Mouse (Mus musculus): Measurements from ENCODE around the gene Chrm5. TPM values are rescaled to one million over a fixed set of nuclear protein-coding genes. Genes with fewer than 3 reads are reported as not detected.

Chrm5 gene
- total RNA-seq, 1 experiment from 2014 or later = not detected

GRCm38 (mm10) chr2:112437589-112437988 lies 43.0 kb downstream of the Chrm5 start:
- ATAC-seq (replicated peaks; ENCODE audit: insufficient number of reproducible peaks, low FRiP score, low TSS enrichment, poor library complexity, severe bottlenecking) = no peak

DNA sequence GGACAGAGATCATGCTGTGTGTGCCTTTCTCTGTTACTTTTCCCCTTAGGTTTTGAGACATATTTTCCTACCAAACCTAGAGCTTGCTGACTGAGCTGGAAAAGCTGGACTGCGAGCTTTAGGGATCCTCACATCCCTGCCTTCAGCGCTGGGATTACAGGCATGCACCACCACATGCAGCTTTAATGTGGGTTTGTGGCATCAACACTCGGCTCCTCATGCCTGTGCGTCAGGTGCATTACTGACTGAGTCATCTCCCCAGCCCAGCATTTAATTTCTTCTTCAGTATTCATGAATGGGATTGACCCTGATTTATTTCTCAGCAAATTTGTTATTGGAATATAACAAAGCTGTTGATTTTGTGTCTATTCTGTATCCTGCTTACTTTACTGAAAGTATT lies 44.3 kb downstream of the Chrm5 start:
- no peak for ATAC-seq (replicated peaks; ENCODE audit: insufficient number of reproducible peaks, low FRiP score, low TSS enrichment, poor library complexity, severe bottlenecking)

- ATAC-seq (replicated peaks; ENCODE audit: insufficient number of reproducible peaks, low FRiP score, low TSS enrichment, poor library complexity, severe bottlenecking) = no peak
These were observed 47.2 kb downstream of the Chrm5 start for GRCm38 (mm10) chr2:112433359-112433758.

GRCm38 (mm10) chr2:112432523-112432922 lies 48.0 kb downstream of the Chrm5 start:
- ATAC-seq (replicated peaks; ENCODE audit: insufficient number of reproducible peaks, low FRiP score, low TSS enrichment, poor library complexity, severe bottlenecking) = no peak

- no peak for ATAC-seq (replicated peaks; ENCODE audit: insufficient number of reproducible peaks, low FRiP score, low TSS enrichment, poor library complexity, severe bottlenecking)
These were observed 50.2 kb downstream of the Chrm5 start for GRCm38 (mm10) chr2:112430403-112430802.

DNA sequence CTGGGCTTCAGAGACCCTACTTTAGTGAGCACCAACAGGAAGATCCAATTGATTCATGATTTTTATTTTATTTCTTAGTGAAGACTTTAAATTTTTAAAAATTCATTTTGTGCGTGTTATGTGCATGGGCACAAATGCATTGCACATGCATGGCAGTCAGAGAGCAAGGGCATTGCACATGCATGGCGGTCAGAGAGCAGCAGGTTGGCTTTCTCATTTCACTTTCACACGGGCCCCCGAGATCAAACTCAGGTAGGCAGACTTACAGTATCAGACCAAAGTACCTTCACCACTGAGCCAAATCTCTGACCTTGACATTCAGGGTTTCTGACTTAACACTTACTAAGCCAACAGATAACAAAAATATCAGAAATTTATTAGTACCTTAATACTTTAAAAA lies 50.9 kb downstream of the Chrm5 start:
- ATAC-seq (replicated peaks; ENCODE audit: insufficient number of reproducible peaks, low FRiP score, low TSS enrichment, poor library complexity, severe bottlenecking) = no peak

Other genes with a start within 250 kb of the Chrm5 start
- gene Lpcat4, start 241.3 kb downstream of the Chrm5 start, total RNA-seq (2017) = 21.3 to 55.5 TPM (median 46.2 TPM) in 3 replicates
- not detected in 3 replicates for gene Nutm1, start 221.5 kb downstream of the Chrm5 start, total RNA-seq (2017)
- gene Nop10, start 218.8 kb downstream of the Chrm5 start, total RNA-seq (2017) = 47.8 to 69.9 TPM (median 58.9 TPM) in 3 replicates
- gene Slc12a6, start 214.9 kb downstream of the Chrm5 start, total RNA-seq (2017) = 175 to 238 TPM (median 221 TPM) in 3 replicates
- gene Gm21985, start 214.5 kb downstream of the Chrm5 start, total RNA-seq (2017) = 0.49 to 16.1 TPM (median 12.5 TPM) in 3 replicates
- 33.5 to 44.1 TPM (median 34.3 TPM) in 3 replicates for gene Emc4, start 112.7 kb downstream of the Chrm5 start, total RNA-seq (2017)
- 11.0 to 20.2 TPM (median 14.8 TPM) in 3 replicates for gene Katnbl1, start 101.6 kb downstream of the Chrm5 start, total RNA-seq (2017)
- gene Emc7, start 25.8 kb downstream of the Chrm5 start, total RNA-seq (2017) = 12.7 to 16.9 TPM (median 16.6 TPM) in 3 replicates
- gene Aven, start 12.2 kb upstream of the Chrm5 start, total RNA-seq (2017) = 24.7 to 36.6 TPM (median 35.7 TPM) in 3 replicates